Mouse (Mus musculus) kidney, embryonic 14.5 days (tissue): ENCODE measurements at regions not wholly inside any gene's neighbourhood (a gene's known extent, or its start where the extent isn't known, plus 50 kb on each side); places are given as distances from the start of the nearest gene placed in this dataset.

Experiments
- ATAC-seq: fragments of 200-750 bp; cut with Nextera tagmentation; 2 replicates; pipeline ENCODE4 v1.8.0; 2017; ENCODE audit warnings: moderate number of reproducible peaks, mild to moderate bottlenecking, moderate TSS enrichment, moderate library complexity; ENCODE audit not compliant: low FRiP score, low TSS enrichment
- H3K27ac ChIP-seq: fragments of 300-500 bp; sonication (generic); 2 replicates; pipeline ENCODE4 v1.5.1; 2014; ENCODE audit warnings: low read depth, mild to moderate bottlenecking, low read length, moderate library complexity, mixed read lengths
- H3K27me3 ChIP-seq: fragments of 300-500 bp; sonication (generic); 2 replicates; pipeline ENCODE4 v1.6.1; 2014; ENCODE audit warnings: mild to moderate bottlenecking, low read length; ENCODE audit not compliant: control insufficient read depth, insufficient read depth
- H3K36me3 ChIP-seq: fragments of 300-500 bp; sonication (generic); 2 replicates; pipeline ENCODE4 v1.6.1; 2014; ENCODE audit warnings: low read length, mixed read lengths; ENCODE audit not compliant: control insufficient read depth, insufficient read depth
- H3K4me1 ChIP-seq: fragments of 300-500 bp; sonication (generic); 2 replicates; pipeline ENCODE4 v1.6.1; 2014; ENCODE audit warnings: low read length, mixed read lengths; ENCODE audit not compliant: control insufficient read depth, insufficient read depth
- H3K4me2 ChIP-seq: fragments of 300-500 bp; sonication (generic); replicated peaks from 2 replicates; pipeline ENCODE4 v1.6.1; 2014; ENCODE audit warnings: low read depth, mild to moderate bottlenecking, low read length
- H3K4me3 ChIP-seq: fragments of 300-500 bp; sonication (generic); 2 replicates; pipeline ENCODE4 v1.5.1; 2014; ENCODE audit warnings: mild to moderate bottlenecking, low read length
- H3K9ac ChIP-seq: fragments of 300-500 bp; sonication (generic); 2 replicates; pipeline ENCODE4 v1.6.1; 2014; ENCODE audit warnings: low read depth, mild to moderate bottlenecking, low read length, moderate library complexity
- H3K9me3 ChIP-seq: fragments of 300-500 bp; sonication (generic); 2 replicates; pipeline ENCODE4 v1.6.1; 2016; ENCODE audit warnings: low read length; ENCODE audit not compliant: control insufficient read depth
- WGBS: fragments of 180-500 bp; shearing (Covaris S2); extraction: QIAGEN DNeasy Blood & Tissue Kit; methylation state at CpG from one replicate; pipeline ENCODE4 v1.1.7; 2014; 5-methylcytosine and 5-hydroxymethylcytosine counted together

DNA sequence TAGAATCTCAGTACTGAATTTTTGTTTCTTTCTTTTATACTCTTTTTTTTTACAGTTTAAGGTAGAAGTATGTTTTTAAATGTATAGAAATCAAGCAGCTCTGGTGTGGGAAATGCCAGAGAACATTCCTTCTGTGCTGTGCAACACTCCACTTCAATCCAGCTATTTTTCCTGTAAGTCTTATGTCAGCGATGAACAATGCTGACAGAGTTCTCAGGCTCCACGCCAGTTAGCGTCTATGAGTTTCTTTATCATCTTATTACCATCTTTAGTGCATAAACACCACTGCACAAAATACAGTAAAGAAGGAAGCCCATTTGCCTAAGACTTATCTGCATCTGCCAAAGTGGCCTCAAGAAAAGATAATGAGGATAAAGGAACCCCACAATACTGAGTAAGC is 223.0 kb upstream of the Rsrc1 start:
- H3K27ac ChIP-seq = no peak overlapping the region
- H3K4me1 ChIP-seq = no peaks in the 10 kb centered on the region
- no peak for ATAC-seq
- H3K36me3 ChIP-seq = no peaks in the 10 kb centered on the region
- H3K9ac ChIP-seq = no peak overlapping the region
- no peak overlapping the region for H3K4me2 ChIP-seq
- H3K9me3 ChIP-seq = no peaks in the 10 kb centered on the region
- no peak overlapping the region for H3K4me3 ChIP-seq
- 76% methylated on average over 3 of the region's 3 CpGs for WGBS
- H3K27me3 ChIP-seq = no peaks in the 10 kb centered on the region

DNA sequence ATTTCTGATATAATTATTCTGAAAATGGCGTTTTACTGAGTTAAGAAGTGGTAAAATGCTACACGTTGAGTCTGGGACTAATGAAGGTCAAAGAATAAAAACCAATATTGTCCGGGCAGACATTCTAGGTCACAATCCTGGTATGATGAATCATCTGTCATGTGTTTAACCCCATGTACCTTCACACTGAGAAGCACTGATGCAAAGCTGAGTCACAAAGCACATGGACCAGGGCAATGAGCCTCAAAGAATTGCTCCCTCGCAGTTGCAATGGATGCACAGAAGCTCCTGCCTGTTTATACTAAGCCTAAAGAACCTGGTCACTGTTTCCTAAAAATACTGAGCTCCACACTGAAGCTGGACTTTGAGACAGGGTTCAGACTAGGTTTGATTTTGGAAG is 221.3 kb upstream of the Rsrc1 start:
- no peaks in the 10 kb centered on the region for H3K36me3 ChIP-seq
- no peaks in the 10 kb centered on the region for H3K9me3 ChIP-seq
- no peak overlapping the region for H3K4me2 ChIP-seq
- no peak overlapping the region for H3K27ac ChIP-seq
- H3K27me3 ChIP-seq = no peaks in the 10 kb centered on the region
- ATAC-seq = no peak
- H3K4me1 ChIP-seq = no peaks in the 10 kb centered on the region
- no peak overlapping the region for H3K4me3 ChIP-seq
- WGBS = 80% methylated on average over 4 of the region's 4 CpGs
- no peak overlapping the region for H3K9ac ChIP-seq

DNA sequence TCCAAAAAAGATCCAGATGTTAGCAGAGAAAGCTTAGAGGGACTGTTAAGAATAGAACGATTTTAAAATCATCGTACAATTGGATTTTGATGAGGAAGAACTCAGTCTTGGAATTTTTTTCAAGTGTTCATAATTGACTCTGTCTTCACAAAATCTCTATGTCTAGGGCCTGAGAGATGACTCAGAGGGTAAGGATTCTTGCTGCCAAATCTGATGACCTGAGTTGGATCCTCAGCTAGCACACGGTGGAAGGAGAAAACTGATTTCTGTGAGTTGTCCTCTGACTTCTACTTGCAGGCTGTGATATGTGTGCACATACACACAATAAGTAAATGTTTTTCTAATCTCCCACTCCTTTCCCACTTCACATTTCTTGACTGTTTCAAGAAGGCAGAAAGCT is 218.7 kb upstream of the Rsrc1 start:
- Histone ChIP-seq H3K4me2 (no peak overlapping the region), H3K27ac (no peak overlapping the region), H3K4me1 (no peaks in the 10 kb centered on the region), H3K4me3 (no peak overlapping the region), H3K36me3 (no peaks in the 10 kb centered on the region), H3K27me3 (no peaks in the 10 kb centered on the region), H3K9me3 (no peaks in the 10 kb centered on the region), H3K9ac (no peak overlapping the region)
- WGBS = 79% methylated on average over 3 of the region's 3 CpGs
- no peak for ATAC-seq

DNA sequence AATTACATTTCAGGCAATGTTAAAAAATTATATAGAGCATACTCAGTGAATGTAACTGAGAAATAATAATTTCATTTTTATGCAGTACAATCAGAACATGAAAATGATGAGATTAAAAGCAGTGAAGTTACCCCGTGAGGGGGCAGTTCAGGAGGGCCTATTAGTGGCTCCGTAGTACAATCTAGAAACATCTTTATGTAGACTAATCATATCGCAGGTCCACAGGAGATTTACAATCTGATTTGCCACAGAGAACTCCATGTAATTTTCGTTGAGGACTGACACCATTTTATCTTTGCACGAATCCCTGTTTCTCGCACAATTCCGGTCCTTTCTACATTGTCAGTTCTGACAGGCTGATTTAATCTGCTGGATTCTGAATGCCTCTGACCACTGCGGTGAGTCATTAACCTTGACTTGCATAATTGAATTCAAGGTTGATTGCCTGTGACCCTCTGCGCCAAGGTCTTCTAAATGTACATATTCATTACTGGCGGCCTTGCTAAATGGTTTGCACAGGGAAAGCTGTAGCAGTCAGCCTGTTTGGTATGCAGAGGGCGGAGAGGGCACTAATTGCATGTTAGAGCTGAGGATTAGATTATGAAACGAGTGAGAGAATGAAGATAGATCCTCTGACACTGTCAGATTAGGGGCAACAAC is 183.7 kb upstream of the Rsrc1 start:
- H3K27me3 ChIP-seq = peaks cover 4% of the 10 kb centered on the region; the same call in 1 of the 2 replicates
- H3K9me3 ChIP-seq = no peaks in the 10 kb centered on the region
- H3K36me3 ChIP-seq = no peaks in the 10 kb centered on the region
- no peak overlapping the region for H3K4me2 ChIP-seq
- no peak overlapping the region for H3K4me3 ChIP-seq
- H3K9ac ChIP-seq = no peak overlapping the region
- ATAC-seq = peak; percentile 71; the same call in 1 of the 2 replicates
- H3K27ac ChIP-seq = no peak overlapping the region
- WGBS = 47% methylated on average over 12 of the region's 12 CpGs
- no peaks in the 10 kb centered on the region for H3K4me1 ChIP-seq

DNA sequence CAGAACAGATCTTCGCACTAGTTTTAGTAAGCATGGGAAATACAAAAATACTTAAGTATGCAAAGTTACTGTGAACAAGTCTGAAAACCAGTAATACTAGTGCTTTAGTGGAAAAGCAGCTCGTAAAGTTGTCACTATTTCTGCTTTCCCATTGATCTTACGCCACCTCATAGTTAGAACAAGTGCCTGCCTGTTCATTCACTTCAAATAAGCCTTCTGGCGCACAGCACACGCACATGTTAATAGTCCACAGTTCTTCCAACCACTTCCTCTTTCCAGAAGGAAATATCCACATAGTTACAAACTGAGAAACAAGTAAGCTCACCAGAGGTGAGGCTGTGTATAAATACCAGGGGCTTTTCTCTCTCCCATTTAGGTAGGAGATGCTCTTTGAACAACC is 182.9 kb upstream of the Rsrc1 start:
- Histone ChIP-seq H3K9ac (no peak overlapping the region), H3K27me3 (peaks cover 4% of the 10 kb centered on the region; the same call in 1 of the 2 replicates), H3K4me2 (no peak overlapping the region), H3K4me3 (no peak overlapping the region), H3K9me3 (no peaks in the 10 kb centered on the region), H3K27ac (no peak overlapping the region), H3K36me3 (no peaks in the 10 kb centered on the region), H3K4me1 (no peaks in the 10 kb centered on the region)
- ATAC-seq = no peak
- whole genome bisulfite sequencing = 70% methylated on average over 5 of the region's 5 CpGs

DNA sequence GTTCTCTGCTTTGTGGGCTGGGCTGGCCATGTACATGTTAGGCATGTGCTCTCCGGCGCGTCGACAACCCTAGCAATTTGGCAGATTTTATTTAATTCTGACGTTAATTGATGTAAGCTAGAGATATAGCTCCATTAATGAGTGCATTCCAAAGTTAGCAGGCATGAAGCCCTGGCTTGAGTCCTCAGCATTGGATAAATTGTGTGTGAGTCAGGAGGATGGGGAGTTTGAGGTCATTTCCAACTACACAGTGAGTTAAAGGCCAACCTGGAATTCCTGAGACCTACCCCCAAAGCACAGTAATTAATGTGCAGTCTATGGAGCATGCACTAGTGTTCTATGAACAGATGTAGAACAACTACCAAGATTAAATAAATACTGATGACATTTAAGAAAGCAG is 178.7 kb upstream of the Rsrc1 start:
- 75% methylated on average over 5 of the region's 5 CpGs for WGBS
- ATAC-seq = peak; percentile 43; the same call in 1 of the 2 replicates
- no peaks in the 10 kb centered on the region for H3K4me1 ChIP-seq
- H3K4me2 ChIP-seq = no peak overlapping the region
- H3K9ac ChIP-seq = no peak overlapping the region
- no peak overlapping the region for H3K4me3 ChIP-seq
- H3K36me3 ChIP-seq = no peaks in the 10 kb centered on the region
- no peaks in the 10 kb centered on the region for H3K9me3 ChIP-seq
- H3K27me3 ChIP-seq = peaks cover 4% of the 10 kb centered on the region; the same call in 1 of the 2 replicates
- H3K27ac ChIP-seq = no peak overlapping the region

DNA sequence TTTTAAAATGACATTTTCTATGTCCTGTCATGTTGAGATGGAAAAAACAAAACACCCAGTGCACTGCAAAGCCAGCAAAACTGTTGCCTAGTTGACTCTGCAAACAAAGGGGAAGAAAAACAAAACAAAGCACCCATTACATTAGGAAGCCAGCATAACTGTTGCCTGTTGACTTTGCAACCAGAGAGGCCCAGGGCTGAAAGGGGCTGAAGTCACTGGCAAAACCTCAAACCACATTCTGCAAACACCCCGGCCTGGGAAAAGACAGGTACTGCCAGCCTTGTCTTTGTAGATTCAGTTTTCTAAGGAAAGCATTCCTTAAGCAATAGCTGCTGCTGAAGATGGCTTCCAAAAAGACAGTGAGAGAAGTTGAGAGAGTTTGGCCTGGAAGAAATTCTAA is 175.0 kb upstream of the Rsrc1 start:
- H3K4me3 ChIP-seq = no peak overlapping the region
- no peak for ATAC-seq
- no peak overlapping the region for H3K4me2 ChIP-seq
- no peaks in the 10 kb centered on the region for H3K36me3 ChIP-seq
- no peaks in the 10 kb centered on the region for H3K27me3 ChIP-seq
- WGBS = 37% methylated on average over 1 of the region's 1 CpGs
- no peak overlapping the region for H3K27ac ChIP-seq
- H3K9ac ChIP-seq = no peak overlapping the region
- no peaks in the 10 kb centered on the region for H3K9me3 ChIP-seq
- H3K4me1 ChIP-seq = no peaks in the 10 kb centered on the region

DNA sequence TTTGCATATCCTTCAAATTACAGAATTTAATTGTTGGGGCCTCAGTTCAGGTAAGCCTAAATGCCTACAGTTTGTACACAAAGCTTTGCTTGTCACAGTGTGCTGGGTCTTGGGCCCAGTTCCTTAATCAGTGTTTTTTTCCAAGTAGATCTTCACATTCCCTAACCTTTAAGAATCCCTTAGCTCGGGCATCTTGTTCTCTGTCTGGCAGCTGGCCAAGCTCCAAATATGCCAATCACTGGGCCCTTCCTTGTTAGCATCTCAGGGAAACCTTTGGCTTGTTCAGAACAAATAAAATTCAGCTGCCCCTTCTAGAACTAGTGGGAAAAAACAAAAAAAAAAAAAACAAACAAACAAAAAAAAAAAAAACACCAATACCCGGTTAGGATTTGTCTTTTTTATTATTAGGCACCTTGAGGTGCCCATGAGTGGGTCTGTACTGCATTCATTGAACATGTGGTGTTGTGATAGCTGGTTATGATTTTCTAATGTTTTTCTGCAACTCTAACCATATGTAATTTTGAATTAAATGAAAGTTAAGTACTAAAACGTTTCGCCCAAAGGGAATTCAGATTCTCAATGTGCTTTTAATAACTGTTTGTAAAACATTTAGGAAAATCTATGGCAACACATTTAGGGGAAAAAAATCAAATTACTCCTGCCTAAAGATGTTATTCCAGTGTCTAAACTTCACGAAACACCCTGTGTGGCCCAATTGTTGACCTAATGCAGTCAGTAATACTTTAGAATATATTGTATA is 168.3 kb upstream of the Rsrc1 start:
- Histone ChIP-seq H3K9ac (no peak overlapping the region), H3K36me3 (no peaks in the 10 kb centered on the region), H3K27me3 (peaks cover 3% of the 10 kb centered on the region; the same call in 1 of the 2 replicates), H3K27ac (no peak overlapping the region), H3K4me1 (no peaks in the 10 kb centered on the region), H3K9me3 (no peaks in the 10 kb centered on the region), H3K4me2 (no peak overlapping the region), H3K4me3 (no peak overlapping the region)
- ATAC-seq = no peak
- 81% methylated on average over 5 of the region's 5 CpGs for WGBS

DNA sequence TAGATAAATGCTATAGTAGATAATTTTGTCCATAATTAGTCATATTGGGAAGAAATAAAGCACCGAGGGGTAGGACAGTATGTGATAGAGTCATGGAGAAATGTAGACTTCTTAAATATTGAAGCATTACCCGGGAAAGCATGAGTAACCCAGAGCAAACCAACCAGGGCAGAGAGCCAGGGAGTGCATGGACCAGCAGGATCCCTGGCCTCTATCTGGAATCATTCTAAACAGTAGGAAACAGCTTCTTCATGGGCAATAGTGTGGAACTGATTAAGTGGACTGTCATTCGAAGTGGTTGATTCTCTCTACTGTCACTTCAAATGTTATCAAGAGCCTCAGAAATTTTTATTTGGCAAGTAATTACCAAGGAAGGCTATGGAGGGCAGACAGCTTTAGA is 155.4 kb upstream of the Rsrc1 start:
- H3K9me3 ChIP-seq = no peaks in the 10 kb centered on the region
- no peaks in the 10 kb centered on the region for H3K36me3 ChIP-seq
- H3K27me3 ChIP-seq = no peaks in the 10 kb centered on the region
- H3K9ac ChIP-seq = no peak overlapping the region
- WGBS = 84% methylated on average over 3 of the region's 3 CpGs
- no peak overlapping the region for H3K27ac ChIP-seq
- H3K4me3 ChIP-seq = no peak overlapping the region
- no peak overlapping the region for H3K4me2 ChIP-seq
- no peaks in the 10 kb centered on the region for H3K4me1 ChIP-seq
- no peak for ATAC-seq
